Mouse (Mus musculus): Measurements from ENCODE around the gene Myd88. TPM values are rescaled to one million over a fixed set of nuclear protein-coding genes. Genes with fewer than 3 reads are reported as not detected.

Myd88 gene
- 23.6 and 46.9 TPM in 2 replicates for polyA plus RNA-seq (2012)

DNA sequence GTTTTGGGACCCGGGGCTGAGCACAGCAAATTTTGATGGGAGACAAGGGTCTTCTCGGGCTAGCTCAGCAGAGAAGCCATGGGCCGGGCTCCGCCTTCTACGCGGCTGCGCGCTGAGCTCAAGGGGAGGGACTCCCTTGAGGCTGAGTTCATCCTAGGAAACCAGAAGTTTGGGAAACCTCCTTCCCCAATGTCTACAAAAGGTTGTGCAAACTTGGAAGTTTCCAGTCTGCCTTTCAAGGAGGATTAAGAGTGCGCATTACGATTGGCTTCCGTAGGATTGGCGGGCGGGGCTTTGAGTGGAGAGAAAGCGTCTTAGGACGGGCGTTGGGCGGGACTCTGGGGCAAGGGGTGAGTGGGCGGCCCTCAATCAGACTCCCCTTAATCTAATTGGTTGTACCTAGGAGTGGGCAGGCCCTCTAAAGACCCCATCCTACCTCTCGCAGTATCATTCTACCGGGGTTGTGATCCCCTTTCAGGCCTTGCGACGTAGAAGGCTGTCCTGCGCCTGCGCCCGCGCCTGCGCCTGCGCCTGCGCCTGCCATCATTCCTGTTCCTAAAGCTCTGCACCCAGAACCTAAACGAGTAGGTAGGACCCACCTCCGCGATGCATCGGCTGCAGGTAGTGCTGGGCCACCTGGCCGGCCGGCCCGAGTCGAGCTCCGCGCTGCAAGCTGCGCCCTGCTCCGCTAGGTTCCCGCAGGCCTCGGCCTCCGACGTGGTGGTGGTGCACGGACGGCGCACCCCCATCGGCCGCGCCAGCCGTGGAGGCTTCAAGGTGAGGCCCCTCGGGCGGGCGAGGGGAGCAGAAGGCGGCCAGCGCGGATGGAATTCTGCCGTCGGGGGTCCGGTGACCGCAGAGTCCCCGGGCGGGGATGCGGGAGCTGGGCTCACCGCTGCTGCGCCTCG is at the start of gene Myd88:
Myd88 (minus strand) TSS at position 503 of the 908 bp plus-strand sequence.

DNA sequence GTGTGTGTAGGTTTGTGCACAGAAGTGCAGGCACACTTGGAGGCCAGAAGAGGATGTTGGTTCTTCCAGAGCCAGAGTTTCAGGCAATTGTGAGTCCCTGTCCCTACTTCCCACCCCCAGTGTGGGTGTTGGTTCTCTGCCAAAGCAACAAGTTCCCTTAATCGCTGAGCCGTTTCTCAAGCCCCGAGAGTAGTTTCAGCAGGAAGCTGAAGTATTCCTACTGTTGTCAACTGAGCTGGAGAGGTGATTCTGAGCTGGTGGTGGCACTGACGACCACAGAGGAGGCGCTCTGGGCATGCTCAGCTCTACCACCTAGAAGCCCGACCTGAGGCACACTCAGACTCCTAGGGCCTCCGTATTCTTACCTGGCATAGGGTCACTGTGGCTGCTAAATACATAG is 24.1 kb upstream of the Myd88 start, which contains the start of gene Slc22a14:
Slc22a14 (minus strand) TSS at position 270 of the 400 bp plus-strand sequence.

DNA sequence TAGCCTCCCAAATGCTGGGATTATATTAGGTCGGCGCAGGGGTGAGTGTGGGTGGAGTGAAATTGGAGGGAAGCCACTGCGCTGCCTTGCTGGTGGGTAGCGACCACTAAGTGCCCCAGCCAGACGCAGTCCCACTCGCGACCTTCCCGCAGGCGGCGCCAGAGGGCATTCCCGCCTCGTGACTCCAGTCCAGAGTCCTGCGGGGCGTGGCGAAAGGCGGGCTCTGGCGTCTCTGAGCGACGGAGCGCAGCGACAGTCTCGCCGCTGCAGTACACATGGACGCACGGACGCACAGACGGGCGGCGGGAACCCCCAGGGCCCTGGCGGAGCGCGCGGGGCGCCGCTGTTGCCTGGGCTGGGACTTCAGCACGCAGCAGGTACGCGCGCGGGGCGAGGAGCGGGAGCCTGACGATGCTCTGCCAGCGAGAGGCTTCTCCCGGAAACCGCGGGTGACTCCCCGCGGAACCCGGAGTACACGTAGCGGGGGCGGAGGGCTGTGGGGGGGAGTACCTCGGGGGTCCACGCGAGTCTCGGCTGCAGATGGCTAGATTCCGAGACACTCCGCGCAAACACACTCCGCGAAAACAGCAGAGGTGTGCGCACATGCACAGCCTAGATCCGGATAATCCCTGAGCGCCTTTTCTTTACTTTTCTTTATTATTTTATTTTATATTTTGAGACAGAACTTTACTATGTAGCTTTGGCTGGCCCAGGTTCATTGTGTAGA is 16.3 kb upstream of the Myd88 start, which contains the start of gene Xylb:
Xylb (plus strand) TSS at position 51 of the 727 bp plus-strand sequence.

DNA sequence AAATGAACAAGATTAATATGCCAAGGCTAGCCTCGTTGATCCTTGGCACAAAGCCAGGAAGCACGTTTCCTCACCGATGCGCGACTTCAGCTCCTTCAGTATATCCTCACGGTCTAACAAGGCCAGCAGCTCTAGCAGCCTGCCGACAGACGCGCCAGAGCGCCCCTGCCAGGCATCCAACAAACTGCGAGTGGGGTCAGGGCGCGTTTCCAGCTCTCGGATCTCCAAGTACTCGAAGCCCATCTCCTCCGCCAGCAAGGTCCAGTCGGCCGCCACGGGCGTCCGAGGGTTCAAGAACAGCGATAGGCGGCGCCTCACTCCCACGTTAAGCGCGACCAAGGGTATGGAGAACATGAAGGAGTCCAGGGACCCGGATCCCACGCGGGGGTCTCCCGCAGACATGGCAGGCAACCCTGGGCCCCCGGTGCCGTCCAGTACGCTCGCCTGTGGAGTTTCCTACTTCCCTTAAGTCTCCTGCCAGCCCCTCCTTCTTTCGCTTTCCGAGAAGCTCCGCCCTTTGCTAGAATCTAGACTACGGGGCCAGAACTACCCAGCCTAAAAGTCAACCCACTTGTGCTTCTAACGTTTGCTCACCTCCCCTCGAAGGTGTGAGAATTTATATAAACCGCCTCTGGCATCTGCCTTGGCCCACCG is 1.5 kb downstream of the Myd88 start, which contains the start of gene Acaa1a:
Acaa1a (plus strand) TSS at position 119 of the 654 bp plus-strand sequence.

DNA sequence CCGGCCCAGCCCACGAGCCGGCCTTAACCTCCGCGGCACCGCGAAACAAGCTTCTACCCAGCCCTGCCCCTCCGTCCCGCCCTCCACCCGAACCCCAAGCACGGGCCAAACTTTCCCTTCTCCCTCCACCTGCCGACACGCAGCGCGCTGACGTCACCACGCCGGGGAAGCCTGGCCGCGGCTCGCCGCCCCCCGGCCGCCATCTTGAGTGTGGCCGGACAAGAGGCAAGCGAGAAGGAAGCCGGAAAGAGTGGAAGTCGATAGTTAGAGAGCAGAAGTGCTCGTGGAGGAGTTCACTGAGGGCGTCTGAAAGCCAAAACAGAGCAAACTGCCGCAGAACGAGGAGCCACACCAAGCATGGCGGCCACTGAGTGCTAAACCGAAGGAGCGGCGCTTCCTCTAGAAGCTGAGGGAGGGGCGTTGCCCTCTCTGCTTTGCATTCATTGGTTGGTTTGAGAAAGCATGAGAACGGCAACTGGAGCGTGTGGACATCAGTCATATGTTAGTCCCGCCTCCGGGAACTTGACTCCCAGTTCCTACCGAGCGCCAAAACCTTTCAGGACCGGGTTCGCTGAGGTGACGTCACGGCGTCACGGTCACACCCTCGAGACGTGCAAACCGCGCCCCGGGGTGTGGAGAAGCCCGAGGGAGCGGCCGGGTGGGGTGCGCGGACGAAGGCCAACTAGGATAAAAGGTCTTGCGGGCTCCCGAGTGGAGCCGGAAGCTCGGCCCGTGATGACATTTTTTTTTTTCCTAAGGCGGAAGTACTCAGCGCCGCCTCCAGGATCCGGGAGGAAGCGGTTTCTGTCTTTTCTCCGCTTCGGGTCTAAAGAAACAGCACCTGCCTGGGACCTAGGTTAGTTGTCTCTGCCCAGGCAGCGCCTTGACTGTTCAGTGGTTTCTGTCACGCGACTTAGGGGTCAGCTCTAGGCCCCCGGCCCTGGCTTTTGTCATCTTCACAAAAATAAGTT is 18.6 kb downstream of the Myd88 start, which contains the start of gene Oxsr1:
Oxsr1 (minus strand) TSS at position 139 of the 971 bp plus-strand sequence.

Other genes starting within 250 kb of the Myd88 start
- gene Plcd1, start 247.9 kb downstream of the Myd88 start, polyA plus RNA-seq (2012), result not detected in 2 replicates
- gene Dlec1, start 238.9 kb downstream of the Myd88 start, polyA plus RNA-seq (2012), result 0.53 and 0.65 TPM in 2 replicates
- 0.04 TPM in 1 of 2 replicates, not detected in the other for gene Acaa1b, start 184.3 kb downstream of the Myd88 start, polyA plus RNA-seq (2012)
- not detected in 2 replicates for gene Gm47289, start 182.2 kb downstream of the Myd88 start, polyA plus RNA-seq (2012)
- gene Slc22a13, start 132.3 kb downstream of the Myd88 start, polyA plus RNA-seq (2012), result not detected in 2 replicates
- 11.1 and 12.7 TPM in 2 replicates for gene Oxsr1, start 19.0 kb downstream of the Myd88 start, polyA plus RNA-seq (2012)
- 67.6 and 72.1 TPM in 2 replicates for gene Acaa1a, start 1.7 kb downstream of the Myd88 start, polyA plus RNA-seq (2012)
- gene Xylb, start 16.0 kb upstream of the Myd88 start, polyA plus RNA-seq (2012), result 1.9 and 3.6 TPM in 2 replicates
- not detected in 2 replicates for gene Slc22a14, start 24.1 kb upstream of the Myd88 start, polyA plus RNA-seq (2012)
- 2.4 and 3.7 TPM in 2 replicates for gene Acvr2b, start 60.7 kb upstream of the Myd88 start, polyA plus RNA-seq (2012)
- 2.4 and 2.5 TPM in 2 replicates for gene Exog, start 103.5 kb upstream of the Myd88 start, polyA plus RNA-seq (2012)
- gene Scn5a, start 237.6 kb upstream of the Myd88 start, polyA plus RNA-seq (2012), result 0.01 TPM in 1 of 2 replicates, not detected in the other

Measured in megakaryocyte-erythroid progenitor cell, adult 5 weeks (primary cell).